Mouse (Mus musculus) gastrocnemius, adult 2 months (tissue): ENCODE results near the gene Leng9. TPM values are rescaled to one million over a fixed set of nuclear protein-coding genes. Genes with fewer than 3 reads are reported as not detected.
A peak's percentile ranks its signal among the peaks of the same experiment; 100 is the strongest.

Experiments
- DNase-seq: peaks from one replicate; pipeline ENCODE4 v3.0.0; 2022
- H3K27ac ChIP-seq: fragments of 200-600 bp; 2 replicates; pipeline ENCODE4 v1.8.1; 2022; ENCODE audit warnings: mild to moderate bottlenecking
- H3K4me3 ChIP-seq: fragments of 200-600 bp; 2 replicates; pipeline ENCODE4 v1.8.1; 2022; ENCODE audit warnings: mild to moderate bottlenecking, moderate library complexity
- CTCF ChIP-seq: fragments of 200-600 bp; IDR thresholded peaks from 2 replicates; pipeline ENCODE4 v1.8.1; 2022; ENCODE audit warnings: antibody characterized with exemption, mild to moderate bottlenecking, moderate library complexity
- intact Hi-C: fragments of 180-260 bp; cut with DNase I; formaldehyde crosslinking; loops from one replicate; pipeline ENCODE4 v1.15.1; 2025
- total RNA-seq, 2 experiments: library from RNA; stranded (reverse); gene quantifications; 2 replicates each; pipeline ENCODE4 v1.2.3; 2021

The Leng9 gene
- total RNA-seq, 2 experiments from 2014 or later: 2.1 to 2.2 TPM

- H3K4me3 ChIP-seq: no peak overlapping the region
- H3K27ac ChIP-seq: no peak overlapping the region
- TF ChIP-seq CTCF: no peak
- intact Hi-C loops: loop anchor here (10.0 kb wide), 1 partner anchor 497 kb away; the partner anchor contains the start of gene Cnot3
- DNase-seq: no peak
Observed at GRCm38 (mm10) chr7:4141648-4142325, 8.4 kb downstream of the Leng9 start.

- H3K4me3 ChIP-seq: no peak overlapping the region
- no peak overlapping the region for H3K27ac ChIP-seq
- TF ChIP-seq CTCF: no peak
- DNase-seq: no peak
- intact Hi-C loops: loop anchor here (5.0 to 10.0 kb wide), 2 partner anchors 525 to 923 kb away; partner anchors contain the start of genes Ndufa3, Oscar and U2af2
Observed at GRCm38 (mm10) chr7:4139391-4139790, 10.8 kb downstream of the Leng9 start.

DNA sequence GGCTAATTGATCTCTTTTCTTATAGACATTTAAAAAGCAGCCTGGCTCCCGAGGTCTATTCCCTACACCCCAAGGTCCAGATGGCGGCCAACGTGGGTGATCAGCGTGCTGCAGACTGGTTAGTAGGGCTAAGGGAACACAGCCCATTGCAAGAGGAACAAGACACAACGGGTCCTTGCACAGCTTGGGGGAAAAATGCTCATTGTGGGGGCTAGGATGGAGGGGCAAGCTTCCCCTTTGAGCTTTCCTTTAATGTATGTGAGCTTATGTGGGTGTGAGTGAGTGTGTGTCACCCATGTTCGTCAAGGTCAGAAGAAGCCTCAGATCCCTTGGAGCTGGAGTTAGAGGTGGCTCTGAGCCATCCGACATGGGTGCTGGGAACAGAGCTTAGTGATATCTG, 11.5 kb downstream of the Leng9 start:
- intact Hi-C loops: loop anchor here (5.0 to 10.0 kb wide), 2 partner anchors 524 to 924 kb away; partner anchors contain the start of genes Ndufa3, Oscar and U2af2
- Histone ChIP-seq H3K4me3 (peak overlapping the region; percentile 85), H3K27ac (no peak overlapping the region)
- no peak for DNase-seq
- TF ChIP-seq CTCF: no peak

DNA sequence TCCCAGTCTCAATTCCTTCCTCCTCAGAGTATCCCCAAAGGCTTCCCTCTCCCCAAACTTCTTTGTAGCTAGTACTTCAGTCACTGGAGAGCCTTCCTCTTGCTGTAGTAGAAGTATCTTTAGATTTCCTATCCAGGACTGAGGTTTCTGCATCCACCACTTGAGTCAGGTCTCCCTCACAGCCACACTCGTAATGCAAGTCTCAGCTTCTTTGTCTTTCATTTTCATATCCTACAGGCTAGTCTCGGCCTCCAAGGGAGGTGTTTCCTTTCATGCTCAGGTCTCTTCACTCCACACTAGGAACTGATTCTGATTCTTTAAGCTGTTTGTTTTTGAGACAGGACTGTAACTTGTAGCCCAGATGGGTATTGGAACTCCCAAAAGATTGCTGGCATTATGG, 12.0 kb downstream of the Leng9 start:
- Histone ChIP-seq H3K4me3 (peak overlapping the region; percentile 85), H3K27ac (no peak overlapping the region)
- TF ChIP-seq CTCF: no peak
- no peak for DNase-seq
- intact Hi-C loops: loop anchor here (5.0 to 10.0 kb wide), 2 partner anchors 523 to 924 kb away; partner anchors contain the start of genes Ndufa3, Oscar and U2af2

GRCm38 (mm10) chr7:4137746-4138145, 12.4 kb downstream of the Leng9 start:
- DNase-seq: no peak
- TF ChIP-seq CTCF: no peak
- peak overlapping the region; percentile 85 for H3K4me3 ChIP-seq
- H3K27ac ChIP-seq: peak overlapping the region; percentile 97
- intact Hi-C loops: loop anchor here (2.0 to 10.0 kb wide), 3 partner anchors 13 to 925 kb away; partner anchors contain the start of genes Leng9, Ndufa3, Oscar and U2af2

DNA sequence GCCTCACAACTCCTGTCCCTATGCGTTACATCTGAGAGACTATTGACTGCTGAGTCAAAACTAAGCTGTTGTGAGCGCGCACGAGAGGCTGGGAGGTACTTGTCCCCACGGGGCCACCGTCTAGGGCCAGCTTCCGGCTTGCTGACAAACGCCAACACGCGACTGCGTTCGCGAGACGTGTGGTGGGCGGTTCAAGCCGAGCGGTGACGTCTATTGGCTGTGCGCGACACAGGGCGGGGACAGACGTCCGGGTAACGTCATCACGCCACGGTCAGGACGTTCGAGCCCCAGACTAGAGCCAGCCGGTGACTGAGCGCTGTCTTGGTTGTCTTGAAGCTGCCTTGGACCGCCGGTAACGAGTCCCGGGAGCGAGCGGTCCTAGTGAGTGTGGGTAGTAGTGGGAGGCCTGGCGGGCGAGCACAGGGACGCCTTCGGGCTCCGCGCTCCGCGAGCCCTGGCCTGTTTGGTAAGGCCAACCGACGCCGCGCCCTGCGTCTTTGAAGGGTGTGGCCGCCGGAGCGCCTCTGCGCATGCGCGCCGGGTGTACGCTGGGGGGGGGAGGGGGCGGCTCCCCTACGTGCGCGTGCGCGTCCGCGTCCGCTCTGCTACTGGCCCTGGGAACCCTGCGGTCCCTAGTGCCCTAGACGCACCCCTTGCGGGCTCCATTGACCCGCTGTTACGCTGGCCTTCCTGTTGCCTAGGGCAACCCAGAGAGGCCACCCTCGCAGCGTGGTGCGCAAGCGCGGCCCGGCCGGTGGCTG, 13.2 kb downstream of the Leng9 start, which contains the start of gene Leng8:
Leng8 (plus strand) TSS at position 269 of the 761 bp plus-strand sequence.
- intact Hi-C loops: loop anchor here (2.0 to 10.0 kb wide), 3 partner anchors 14 to 925 kb away; partner anchors contain the start of genes Leng9, Ndufa3, Oscar and U2af2

DNA sequence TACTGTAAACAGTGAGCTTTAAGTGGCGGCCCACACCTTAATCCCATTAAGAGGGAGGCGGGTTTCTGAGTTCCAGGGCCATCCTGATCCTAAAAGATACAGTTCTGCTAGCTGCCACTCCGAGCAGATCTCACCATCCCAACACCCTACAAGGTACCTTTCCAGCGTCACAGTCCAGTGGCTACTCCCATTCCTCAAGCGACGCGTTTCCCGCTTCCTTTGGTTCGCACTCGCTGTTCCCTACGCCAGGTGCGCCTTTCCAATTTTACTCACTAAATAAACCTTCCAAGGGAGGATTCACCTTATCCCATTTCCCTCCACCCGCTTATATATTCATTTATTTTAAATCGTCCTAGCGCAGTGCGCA, 13.8 kb downstream of the Leng9 start:
- TF ChIP-seq CTCF: no peak
- intact Hi-C loops: loop anchor here (2.0 to 10.0 kb wide), 3 partner anchors 14 to 926 kb away; partner anchors contain the start of genes Leng9, Ndufa3, Oscar and U2af2
- Histone ChIP-seq H3K4me3 (peak overlapping the region; percentile 85), H3K27ac (peak overlapping the region; percentile 97)
- DNase-seq: peak; percentile 45

More for the DNA sequence above, 13.2 kb downstream of the Leng9 start, which contains the start of gene Leng8:
- Histone ChIP-seq H3K4me3 (peak within 1 kb of the TSS; percentile 85), H3K27ac (peak within 1 kb of the TSS; percentile 97)
- no peak; the same call in 1 of the 2 replicates for TF ChIP-seq CTCF
- peak; percentile 99 for DNase-seq

DNA sequence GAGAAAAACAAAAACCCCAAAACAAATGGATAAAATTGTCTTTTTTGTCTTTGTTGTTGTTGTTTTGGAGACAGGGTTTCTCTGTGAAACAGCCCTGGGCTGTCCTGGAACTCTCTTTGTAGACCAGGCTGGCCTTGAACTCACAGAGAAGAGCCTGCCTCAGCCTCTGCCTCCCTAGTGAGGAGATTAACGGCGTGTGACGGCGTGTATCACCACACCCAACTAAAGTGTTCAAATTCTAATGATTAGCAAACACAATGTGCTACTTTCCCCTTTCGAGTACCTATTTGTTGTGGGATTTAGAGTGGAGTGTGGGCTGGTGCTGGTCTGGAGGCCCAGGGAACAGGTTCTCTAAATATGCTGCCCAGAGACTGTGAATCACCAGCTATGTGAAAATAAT, 15.3 kb downstream of the Leng9 start:
- intact Hi-C loops: loop anchor here (5.0 to 10.0 kb wide), 2 partner anchors 520 to 927 kb away; partner anchors contain the start of genes Ndufa3, Oscar and U2af2
- DNase-seq: no peak
- Histone ChIP-seq H3K27ac (no peak overlapping the region), H3K4me3 (no peak overlapping the region)
- no peak for TF ChIP-seq CTCF

GRCm38 (mm10) chr7:4132998-4133397, 17.2 kb downstream of the Leng9 start:
- DNase-seq: no peak
- H3K4me3 ChIP-seq: no peak overlapping the region
- H3K27ac ChIP-seq: no peak overlapping the region
- intact Hi-C loops: loop anchor here (10.0 kb wide), 1 partner anchor 518 kb away; the partner anchor contains the start of genes Ndufa3 and Oscar
- TF ChIP-seq CTCF: no peak

GRCm38 (mm10) chr7:4132581-4132980, 17.6 kb downstream of the Leng9 start:
- no peak overlapping the region for H3K27ac ChIP-seq
- intact Hi-C loops: loop anchor here (10.0 kb wide), 1 partner anchor 518 kb away; the partner anchor contains the start of genes Ndufa3 and Oscar
- DNase-seq: no peak
- no peak overlapping the region for H3K4me3 ChIP-seq
- TF ChIP-seq CTCF: no peak

- intact Hi-C loops: loop anchor here (2.0 to 10.0 kb wide), 2 partner anchors 295 to 517 kb away; partner anchors contain the start of genes Ndufa3 and Oscar
- TF ChIP-seq CTCF: no peak
Observed at GRCm38 (mm10) chr7:4131964-4132363, 18.2 kb downstream of the Leng9 start.

More at GRCm38 (mm10) chr7:4131964-4132363, 18.2 kb downstream of the Leng9 start:
- DNase-seq: no peak
- H3K4me3 ChIP-seq: no peak overlapping the region
- H3K27ac ChIP-seq: no peak overlapping the region
